Mouse (Mus musculus) urinary bladder, adult 2 months (tissue): ENCODE data around the gene Gm9268. TPM values are rescaled to one million over a fixed set of nuclear protein-coding genes. Genes with fewer than 3 reads are reported as not detected.
"Not testable (repeated sequence)": the region's sequence is repeated elsewhere in the genome, so short reads cannot be mapped to it uniquely, and the experiment has no call there.

Experiments
- DNase-seq: peaks from one replicate; pipeline ENCODE4 v3.0.0; 2022; ENCODE audit warnings: low spot score
- polyA plus RNA-seq: library from polyadenylated mRNA; depleted of rRNA; stranded (reverse); fragments of >200 nt; gene quantifications from 2 replicates; pipeline ENCODE4 v1.2.3, GENCODE M21; 2012; rRNA removed

Gm9268 gene
- not detected in 2 replicates for polyA plus RNA-seq

- not testable (repeated sequence) for DNase-seq
Observed at GRCm38 (mm10) chr7:43018465-43018864, at the start of gene Gm9268. Gene Gm9268, plus strand, starts transcription at chr7:43018765.

DNA sequence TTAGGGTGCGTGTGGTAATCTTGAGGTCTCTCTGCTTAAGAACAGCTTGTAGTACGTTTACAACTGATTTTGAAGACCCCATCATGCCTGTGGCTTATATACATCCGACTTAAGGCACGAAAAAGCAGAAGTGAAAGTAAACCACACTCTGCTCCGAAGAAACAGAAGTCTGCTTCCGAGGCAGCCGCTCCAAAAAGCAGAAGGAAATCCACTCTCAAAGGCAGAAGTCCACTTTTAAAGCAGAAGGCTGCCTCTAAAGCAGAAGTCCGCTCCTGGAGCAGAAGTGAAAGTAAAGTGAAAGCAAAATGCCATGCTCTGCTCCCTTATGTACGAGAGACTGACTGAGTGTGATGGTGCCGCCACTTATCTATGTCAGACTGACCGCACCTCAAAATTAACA lies 38.5 kb upstream of the Gm9268 start:
- DNase-seq, result no peak

- DNase-seq, result no peak
Observed at GRCm38 (mm10) chr7:42980739-42981138, 37.8 kb upstream of the Gm9268 start.

GRCm38 (mm10) chr7:43077831-43078230 lies 59.3 kb downstream of the Gm9268 start:
- DNase-seq, result no peak

Other genes with a start within 250 kb of the Gm9268 start
- gene Vmn2r62, start 225.2 kb upstream of the Gm9268 start, polyA plus RNA-seq, result not detected in 2 replicates
- not detected in 2 replicates for gene Gm2381, start 151.5 kb upstream of the Gm9268 start, polyA plus RNA-seq
- gene Vmn2r63, start 84.9 kb upstream of the Gm9268 start, polyA plus RNA-seq, result not detected in 2 replicates
- gene Zfp936, start 95.5 kb downstream of the Gm9268 start, polyA plus RNA-seq, result not detected in 2 replicates